Mouse (Mus musculus) activated CD4-positive, CD25-positive, alpha-beta regulatory T cell, adult 9 weeks (primary cell): ENCODE measurements around the gene Amdhd1. TPM values are rescaled to one million over a fixed set of nuclear protein-coding genes. Genes with fewer than 3 reads are reported as not detected.

Experiments
- polyA plus RNA-seq: library from polyadenylated mRNA; unstranded; fragments of 100-300 nt; shearing (Covaris generic); gene quantifications from one replicate; pipeline ENCODE4 v1.2.1, GENCODE M21; 2017

Amdhd1 gene
- polyA plus RNA-seq, result 0.71 TPM

DNA sequence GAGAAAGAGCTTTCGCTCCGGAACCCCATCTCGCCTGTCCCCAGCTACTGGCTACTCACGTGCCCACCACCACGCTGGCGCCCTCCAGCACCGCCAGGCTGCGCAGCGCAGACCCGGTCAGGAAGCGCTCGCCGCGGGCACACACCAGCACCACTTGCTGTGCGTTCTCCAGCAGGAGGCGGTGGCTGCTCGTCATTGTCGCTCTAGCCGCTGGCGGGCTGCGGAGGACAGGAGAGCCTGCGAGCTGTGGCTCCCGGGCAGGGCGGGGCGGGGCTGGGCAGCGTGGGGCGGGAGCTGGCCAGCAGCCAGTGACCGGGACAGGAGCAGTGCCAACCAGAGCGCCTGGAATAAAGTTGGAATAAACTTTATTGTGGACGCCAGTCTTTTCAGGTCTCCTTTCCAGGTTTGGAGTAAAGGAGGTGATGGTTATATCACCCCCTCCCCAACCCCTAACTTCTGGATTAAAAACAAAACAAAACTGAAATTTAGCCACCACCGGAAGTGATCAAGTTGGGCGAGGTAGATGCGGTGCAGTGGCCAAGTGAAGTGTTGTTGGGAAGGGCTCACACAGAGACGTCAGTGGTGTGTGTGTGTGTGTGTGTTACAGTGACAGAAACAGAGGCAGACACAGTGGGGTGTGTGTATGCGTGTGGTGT is at the start of gene Amdhd1:
TSS of gene Amdhd1 (minus strand) at position 259 of the 656 bp plus-strand sequence.

DNA sequence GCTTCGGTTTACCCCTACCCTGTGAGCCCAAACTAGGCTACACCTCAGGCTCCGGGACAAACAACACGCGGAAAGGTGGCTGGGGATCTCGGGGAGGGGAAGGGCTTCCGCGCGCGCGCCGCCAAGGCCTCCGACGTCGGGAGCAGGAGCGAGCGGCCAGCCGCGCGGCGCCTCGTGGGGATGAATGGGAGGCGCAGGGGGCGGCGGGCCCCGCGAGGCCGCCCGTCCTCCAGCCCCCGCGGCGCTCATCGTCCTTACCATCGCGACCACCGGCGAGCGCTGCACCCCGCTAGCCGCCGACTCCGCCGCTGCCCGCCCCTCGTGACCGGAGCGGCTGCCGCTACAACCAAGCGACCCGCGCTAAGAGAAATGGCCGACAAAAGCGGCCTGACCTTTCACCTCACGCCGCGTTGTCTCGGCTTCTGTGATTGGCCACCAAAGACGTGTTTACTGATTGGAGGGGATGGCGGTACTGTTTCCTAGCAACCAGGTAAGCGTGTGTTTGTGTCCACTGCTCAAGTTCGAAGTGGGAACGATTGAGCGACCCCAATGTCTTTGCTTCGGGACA is 49.5 kb upstream of the Amdhd1 start, which contains the start of gene Snrpf:
TSS of gene Snrpf (minus strand) at position 426 of the 568 bp plus-strand sequence.

DNA sequence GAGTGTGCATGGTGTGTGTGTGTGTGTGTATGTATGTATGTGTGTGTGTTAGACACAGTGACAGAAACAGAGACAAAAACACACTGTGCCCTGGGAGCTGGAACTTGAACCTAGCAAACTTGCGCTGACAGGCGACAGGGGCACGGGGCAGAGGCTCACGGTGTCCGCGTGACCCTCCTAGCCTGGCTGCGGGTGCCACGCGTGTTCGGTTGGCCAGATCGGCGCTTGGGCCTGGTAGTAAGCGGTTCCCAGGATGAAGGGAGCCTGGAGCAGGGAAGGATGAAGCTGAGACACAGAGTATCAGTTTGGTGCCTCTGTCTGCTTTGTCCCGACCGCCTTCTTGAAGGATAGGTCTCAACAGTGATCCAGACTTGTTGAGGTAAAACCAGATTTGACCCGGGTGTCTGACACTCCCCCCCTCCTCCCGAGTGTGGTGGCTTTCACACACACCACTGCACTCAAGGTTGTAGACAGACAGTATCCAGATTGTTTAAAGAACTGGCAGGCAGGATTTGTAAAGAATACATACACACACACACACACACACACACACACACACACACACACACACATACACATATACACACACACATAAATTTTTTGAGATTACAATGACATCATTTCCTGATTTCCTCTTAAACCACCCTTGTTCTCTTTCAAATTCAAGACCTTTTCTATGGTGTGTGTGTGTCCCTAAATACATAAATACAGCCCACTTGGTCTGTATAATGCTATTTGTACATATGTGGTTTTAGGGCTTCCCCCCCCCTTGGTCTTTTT is 788 bp upstream of the Amdhd1 start, which contains the start of gene Ccdc38:
TSS of gene Ccdc38 (plus strand) at position 202 of the 780 bp plus-strand sequence.

DNA sequence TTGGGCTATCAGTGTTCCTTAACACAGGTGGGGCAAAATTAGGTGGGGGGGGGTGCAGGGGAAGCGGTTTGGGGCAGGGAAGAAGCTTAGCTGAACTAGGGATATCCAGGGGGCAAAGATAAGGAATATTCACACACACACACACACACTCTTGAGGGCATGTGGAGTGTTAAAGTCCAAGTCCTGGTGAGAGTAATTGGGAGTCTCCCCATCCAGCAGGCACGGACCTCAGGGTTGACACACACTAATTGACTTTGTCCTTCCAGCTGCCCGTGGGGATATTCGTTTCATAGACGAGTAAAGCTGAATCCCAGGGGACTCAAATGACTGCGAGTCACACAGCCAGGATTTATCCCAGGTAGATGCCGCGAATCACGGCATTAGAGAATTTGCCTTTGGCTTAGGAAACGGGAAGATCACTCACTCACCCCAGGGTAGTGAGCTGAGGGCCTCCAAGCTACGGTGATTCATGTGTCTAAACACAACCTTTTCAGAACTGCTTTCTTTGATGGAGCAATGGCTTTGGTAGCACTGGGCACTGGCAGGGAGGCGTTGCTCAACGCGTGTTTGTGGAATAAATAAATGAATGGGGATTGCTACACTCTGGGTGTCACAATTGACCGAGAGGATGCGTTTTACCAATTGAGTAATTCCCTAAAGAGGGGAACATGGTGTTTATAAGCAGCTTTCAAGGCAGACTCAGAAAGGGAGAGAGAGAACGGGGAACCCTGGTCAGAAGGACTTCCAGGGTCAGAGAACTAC is 51.6 kb downstream of the Amdhd1 start, which contains the start of gene Hal:
TSS of gene Hal (plus strand) at position 703 of the 762 bp plus-strand sequence.

Other genes with a start within 250 kb of the Amdhd1 start
- gene Elk3, start 228.9 kb downstream of the Amdhd1 start, polyA plus RNA-seq, result 36.8 TPM
- 323 TPM for gene Lta4h, start 86.6 kb downstream of the Amdhd1 start, polyA plus RNA-seq
- 0.34 TPM for gene Hal, start 51.3 kb downstream of the Amdhd1 start, polyA plus RNA-seq
- 3.2 TPM for gene Ccdc38, start 599 bp upstream of the Amdhd1 start, polyA plus RNA-seq
- 58.7 TPM for gene Snrpf, start 49.7 kb upstream of the Amdhd1 start, polyA plus RNA-seq
- gene Ntn4, start 100.6 kb upstream of the Amdhd1 start, polyA plus RNA-seq, result 0.82 TPM